Mouse (Mus musculus) CD4-positive, CD25-positive, alpha-beta regulatory T cell, adult 2 months (primary cell): ENCODE data around the gene Ppp6r3.

Experiments used
- DNase-seq: peaks from one replicate; pipeline ENCODE4 v3.0.0-alpha.2; 2012; ENCODE audit warnings: low read depth, low spot score

Ppp6r3 gene

DNA sequence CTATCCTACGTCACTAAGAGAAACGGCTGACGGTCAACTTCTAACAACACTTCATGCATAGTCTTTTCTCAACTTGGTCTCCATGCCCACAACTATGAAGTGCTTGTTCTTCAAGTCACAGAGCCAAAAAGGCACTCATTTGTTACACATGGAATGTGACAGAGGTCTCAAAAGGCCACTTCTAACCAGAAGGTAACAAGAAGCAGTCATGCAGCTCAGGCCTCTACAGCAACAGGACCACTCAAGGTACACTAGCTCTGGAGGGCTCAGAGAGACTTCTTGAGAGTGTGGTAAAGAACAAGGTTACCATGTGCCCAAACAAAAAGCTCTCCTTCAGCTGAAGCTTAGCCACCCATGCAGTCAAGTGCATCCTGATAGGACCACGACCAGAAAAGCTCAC, 46.9 kb downstream of the Ppp6r3 start:
- no peak for DNase-seq

DNA sequence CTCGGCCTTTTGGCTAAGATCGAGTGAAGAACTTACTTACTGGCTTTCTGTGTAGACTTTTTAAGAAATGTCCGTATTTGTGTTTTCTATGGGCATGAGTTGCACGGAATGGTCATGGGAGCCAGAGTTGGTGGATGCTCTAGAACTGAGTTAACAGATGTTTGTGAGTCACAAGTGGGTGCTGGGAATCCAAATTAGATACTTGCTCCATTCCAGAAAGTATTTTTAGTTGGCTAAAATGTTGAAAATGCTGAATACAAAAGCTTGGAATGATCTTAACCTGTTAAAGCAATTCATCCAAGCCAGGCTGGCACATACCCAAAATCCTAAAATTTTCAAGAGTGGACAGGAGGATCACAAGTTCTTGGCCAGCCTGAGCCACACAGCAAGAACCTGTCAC, 48.0 kb downstream of the Ppp6r3 start:
- DNase-seq: no peak

GRCm38 (mm10) chr19:3519471-3520169, 55.9 kb downstream of the Ppp6r3 start:
- no peak for DNase-seq

DNA sequence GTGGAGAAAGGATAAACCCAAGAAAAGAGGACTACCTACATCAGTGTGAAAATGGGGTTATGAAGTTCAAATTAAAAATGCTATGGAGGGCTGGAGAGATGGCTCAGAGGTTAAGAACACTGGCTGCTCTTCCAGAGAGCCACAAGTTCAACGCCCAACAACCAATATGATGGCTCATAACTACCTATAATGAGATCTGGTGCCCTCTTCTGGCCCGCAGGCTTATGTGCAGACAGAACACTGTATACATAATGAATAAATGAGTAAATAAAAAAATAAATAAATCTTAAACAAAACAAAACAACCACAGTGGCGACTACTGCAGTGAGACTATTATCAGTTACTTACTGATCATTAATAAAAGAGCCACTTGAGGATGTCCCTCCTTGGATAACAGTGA, 78.3 kb downstream of the Ppp6r3 start:
- peak; percentile 11 for DNase-seq

DNA sequence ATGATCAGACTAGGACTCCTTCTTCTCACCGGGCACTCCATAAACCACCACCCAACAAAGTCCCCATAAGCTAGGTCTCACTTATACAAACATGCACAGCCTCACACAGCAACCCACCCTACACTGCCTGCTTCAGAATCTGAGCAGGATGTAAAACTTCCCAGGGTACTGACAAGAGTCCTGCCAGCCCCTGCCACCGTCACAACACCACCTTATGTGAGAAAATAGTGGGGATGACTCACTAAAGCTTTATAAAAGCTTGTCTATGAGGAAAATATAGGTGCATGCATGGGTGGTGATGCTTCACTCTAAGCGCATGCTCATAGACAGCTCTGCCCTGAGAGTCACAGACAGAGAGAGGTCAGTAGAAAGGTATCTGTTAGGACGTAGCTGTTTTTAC, 85.7 kb downstream of the Ppp6r3 start:
- no peak for DNase-seq

- no peak for DNase-seq
Measured at GRCm38 (mm10) chr19:3482831-3483230, 92.7 kb downstream of the Ppp6r3 start.

DNA sequence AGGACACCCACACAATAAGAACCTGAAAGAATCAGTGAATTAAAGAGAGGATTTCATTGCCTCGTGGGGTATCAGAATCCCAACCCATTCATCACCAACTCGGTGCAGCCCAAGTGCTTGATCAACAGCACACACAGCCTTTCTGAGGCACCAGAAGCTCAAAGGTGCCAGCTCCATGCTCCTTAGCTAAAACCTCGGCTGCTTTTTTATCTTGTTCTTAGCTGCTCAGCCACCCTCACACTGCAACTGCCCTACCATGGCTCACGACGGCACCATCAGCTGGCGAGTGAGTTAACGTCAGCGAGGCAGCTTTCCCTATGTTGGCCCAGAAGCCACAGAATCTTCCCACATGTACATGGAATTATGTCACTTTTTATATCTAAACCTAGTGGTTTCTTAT, 95.4 kb downstream of the Ppp6r3 start:
- DNase-seq: no peak

DNA sequence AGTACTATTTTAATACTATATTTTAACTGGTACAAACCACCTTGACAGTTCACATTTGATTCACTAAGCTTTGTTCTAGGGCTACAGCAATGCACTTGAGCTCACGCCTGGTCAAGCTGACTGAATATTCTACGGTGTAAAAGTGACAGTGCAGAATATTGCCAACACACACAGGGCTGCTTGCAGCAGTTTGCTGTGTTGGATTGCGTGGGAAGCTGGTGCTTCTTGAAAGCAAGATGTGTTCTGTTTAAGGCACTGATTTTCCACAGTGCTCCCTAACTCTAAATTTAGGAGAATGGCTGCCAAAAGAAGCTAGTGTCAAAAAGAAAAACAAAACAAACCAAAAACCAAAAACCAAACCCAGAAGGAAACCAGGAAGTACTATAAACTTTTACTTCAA, 98.6 kb downstream of the Ppp6r3 start:
- no peak for DNase-seq

DNA sequence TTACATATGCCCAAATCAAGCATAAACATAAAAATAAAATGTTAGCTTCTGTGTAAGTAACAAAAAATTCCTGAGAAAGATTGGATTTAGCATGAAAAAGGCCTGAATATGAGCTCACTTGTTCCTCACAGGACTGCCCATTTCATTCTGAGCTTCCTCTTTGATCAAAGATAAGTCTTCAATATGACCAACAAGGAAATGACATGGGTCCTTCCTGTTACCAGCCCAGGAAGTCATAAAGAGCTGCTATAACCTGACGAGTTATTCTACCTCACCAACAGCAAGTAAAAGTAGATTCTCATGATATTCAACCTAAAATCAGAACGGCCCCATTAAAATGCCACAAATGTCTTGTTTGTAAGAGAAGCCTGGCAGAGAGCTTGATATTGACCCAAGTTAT, 104.3 kb downstream of the Ppp6r3 start:
- DNase-seq: no peak

DNA sequence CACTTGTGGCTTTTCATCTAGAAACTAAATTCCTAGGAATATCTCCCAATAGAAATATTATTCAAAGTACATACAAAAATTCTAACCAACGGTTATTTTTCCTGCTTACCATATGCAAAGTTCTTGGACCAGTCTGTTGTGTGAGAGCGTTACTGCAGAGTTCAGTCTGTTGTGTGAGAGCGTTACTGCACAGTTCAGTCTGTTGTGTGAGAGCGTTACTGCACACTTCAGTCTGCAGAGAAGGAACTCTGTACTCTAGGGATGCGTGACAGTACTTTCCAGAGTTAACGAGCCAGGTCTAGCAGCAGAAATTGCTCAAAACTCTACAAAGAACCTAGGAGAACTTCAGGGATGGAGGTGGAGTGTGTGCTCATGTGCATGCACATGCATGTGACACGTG, 108.0 kb downstream of the Ppp6r3 start:
- DNase-seq: no peak

DNA sequence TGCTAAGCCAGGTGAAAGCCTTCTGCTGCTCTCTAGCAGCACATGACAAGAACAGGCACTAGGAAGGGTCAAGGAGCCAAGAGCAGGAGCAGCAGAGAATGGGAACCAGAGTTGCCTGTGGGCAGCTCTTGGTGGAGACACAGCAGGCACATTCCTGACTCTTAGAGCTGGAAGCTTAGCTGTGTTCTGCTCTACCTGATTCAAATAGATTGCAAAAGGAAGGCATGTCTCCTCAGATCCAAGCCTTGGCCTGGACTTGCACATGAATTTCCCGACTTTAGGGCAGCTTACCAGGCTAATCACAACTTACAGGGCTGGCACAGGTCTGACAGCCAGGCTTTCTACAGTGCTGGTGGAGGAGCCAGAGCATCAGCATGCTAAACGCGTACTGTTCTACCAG, 115.6 kb downstream of the Ppp6r3 start:
- no peak for DNase-seq

GRCm38 (mm10) chr19:3458331-3459099, 117.0 kb downstream of the Ppp6r3 start:
- DNase-seq: no peak

GRCm38 (mm10) chr19:3457700-3458099, 117.8 kb downstream of the Ppp6r3 start:
- no peak for DNase-seq

GRCm38 (mm10) chr19:3451649-3452048, 123.9 kb downstream of the Ppp6r3 start:
- DNase-seq: peak; percentile 44

- DNase-seq: peak; percentile 81
Measured at GRCm38 (mm10) chr19:3451170-3451569, 124.4 kb downstream of the Ppp6r3 start.

DNA sequence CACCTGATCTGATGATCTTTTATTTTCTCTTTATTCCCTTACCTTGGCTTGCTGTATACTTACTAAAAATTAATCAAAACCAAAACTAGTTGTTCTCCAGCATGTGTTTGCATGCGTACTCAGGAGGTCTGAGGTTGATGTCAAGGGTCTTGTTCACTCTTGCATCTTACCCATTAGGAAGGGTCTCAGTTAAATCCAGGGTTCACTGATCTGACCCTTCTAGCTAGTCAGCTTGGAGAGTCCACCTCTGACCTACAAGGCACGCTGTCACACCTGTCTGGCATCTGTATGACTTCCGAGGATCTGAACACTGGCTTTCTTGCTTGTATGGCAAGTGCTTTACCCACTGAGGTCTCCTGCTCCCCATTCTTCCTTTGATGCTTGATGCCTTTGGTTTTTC, 124.8 kb downstream of the Ppp6r3 start:
- no peak for DNase-seq

DNA sequence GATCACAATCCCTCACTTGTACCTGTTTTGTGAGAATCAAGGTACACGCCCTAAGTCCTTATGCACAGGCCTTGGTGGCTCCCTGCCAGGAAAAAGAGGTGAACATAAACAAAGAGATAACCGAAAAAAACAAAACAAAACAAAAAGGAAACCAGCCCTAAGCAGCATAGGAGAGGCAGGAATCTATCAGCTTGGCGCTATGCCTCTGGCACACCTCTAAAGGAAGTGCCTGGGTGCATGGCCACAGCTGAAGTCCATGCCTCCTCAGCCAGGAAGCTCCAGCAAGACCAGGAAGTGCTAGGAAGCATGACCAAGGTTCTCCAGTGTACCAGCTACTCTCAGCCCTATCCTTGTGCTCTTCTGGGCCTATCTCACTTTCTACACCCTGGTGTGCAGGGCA, 126.3 kb downstream of the Ppp6r3 start:
- DNase-seq: no peak

DNA sequence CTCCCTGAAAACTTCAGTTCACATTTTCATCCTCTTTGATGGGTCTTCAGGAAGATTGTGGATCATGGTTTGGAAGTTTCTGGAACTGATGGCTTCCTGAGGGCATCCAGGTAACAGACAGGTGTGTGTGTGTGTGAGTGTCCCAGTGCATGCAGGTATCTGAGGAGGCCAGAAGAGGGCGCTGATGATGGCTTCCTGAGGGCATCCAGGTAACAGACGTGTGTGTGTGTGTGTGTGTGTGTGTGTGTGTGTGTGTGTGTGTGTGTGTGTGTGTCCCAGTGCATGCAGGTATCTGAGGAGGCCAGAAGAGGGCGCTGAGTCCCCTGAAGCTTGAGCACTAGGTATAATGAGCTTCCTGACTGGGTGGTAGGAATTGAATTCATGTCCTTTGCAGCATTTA, 128.2 kb downstream of the Ppp6r3 start:
- peak; percentile 22 for DNase-seq

DNA sequence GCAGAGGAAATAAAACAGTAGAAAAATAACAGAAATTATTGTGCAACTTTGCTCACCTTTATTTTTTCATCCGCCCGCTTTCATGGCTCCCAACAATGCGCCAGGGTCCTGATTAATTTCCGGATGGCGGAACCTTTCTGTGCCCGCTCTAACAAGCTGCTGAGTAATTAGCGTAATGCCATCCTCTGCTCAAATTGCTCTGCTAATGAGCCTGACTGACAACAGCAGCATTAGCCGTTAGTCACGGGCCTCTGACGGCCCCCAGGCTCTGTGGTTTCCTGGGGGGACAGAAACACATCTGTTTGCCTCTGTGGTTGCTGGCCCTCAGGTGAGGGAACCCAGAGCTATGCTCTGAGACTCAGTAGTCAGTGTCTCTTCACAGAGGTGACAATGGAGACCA, 134.5 kb downstream of the Ppp6r3 start:
- no peak for DNase-seq

DNA sequence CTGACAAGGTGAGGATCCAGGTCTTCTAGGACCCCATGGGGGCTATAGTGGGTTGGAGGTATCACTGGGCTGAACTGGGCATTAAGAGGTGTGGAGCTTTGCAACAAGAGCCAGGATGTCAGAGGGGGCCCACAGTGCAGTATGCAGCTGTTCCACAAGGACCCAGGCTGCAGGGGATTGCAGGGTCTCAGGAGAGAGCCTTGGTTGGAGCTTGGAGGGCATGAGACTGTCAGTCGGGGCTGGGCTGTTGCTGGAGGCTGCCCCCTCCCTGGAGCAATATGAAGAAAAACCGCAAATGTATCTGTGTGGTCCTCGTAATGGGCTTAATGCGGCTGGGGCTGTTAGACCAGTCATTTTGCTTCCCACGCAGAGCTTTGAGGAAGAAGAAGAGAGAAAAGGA, 134.9 kb downstream of the Ppp6r3 start:
- no peak for DNase-seq

- DNase-seq: peak; percentile 30
Measured at GRCm38 (mm10) chr19:3437980-3438379, 137.6 kb downstream of the Ppp6r3 start.

DNA sequence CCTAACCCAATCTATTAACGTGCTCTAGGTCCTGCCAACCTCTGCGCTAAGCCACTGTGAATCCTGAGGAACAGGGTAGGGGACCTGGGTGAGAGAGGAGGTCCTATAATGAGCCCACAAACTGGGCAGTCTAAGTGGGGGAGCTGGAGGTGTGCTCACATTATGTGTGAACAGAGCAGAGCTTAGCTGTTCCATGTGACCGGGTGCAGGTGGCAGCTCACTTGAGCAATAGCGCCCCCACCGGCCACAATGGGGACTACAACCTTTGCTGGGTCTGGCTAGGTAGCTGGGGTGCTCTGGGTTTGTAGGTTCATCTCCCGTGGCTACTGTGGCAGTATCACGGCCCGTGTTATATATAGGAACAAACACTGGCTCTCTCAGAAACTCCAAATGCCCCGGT, 138.7 kb downstream of the Ppp6r3 start:
- peak; percentile 59 for DNase-seq

GRCm38 (mm10) chr19:3435824-3436223, 139.7 kb downstream of the Ppp6r3 start:
- DNase-seq: no peak
